In the genomic region with DNA sequence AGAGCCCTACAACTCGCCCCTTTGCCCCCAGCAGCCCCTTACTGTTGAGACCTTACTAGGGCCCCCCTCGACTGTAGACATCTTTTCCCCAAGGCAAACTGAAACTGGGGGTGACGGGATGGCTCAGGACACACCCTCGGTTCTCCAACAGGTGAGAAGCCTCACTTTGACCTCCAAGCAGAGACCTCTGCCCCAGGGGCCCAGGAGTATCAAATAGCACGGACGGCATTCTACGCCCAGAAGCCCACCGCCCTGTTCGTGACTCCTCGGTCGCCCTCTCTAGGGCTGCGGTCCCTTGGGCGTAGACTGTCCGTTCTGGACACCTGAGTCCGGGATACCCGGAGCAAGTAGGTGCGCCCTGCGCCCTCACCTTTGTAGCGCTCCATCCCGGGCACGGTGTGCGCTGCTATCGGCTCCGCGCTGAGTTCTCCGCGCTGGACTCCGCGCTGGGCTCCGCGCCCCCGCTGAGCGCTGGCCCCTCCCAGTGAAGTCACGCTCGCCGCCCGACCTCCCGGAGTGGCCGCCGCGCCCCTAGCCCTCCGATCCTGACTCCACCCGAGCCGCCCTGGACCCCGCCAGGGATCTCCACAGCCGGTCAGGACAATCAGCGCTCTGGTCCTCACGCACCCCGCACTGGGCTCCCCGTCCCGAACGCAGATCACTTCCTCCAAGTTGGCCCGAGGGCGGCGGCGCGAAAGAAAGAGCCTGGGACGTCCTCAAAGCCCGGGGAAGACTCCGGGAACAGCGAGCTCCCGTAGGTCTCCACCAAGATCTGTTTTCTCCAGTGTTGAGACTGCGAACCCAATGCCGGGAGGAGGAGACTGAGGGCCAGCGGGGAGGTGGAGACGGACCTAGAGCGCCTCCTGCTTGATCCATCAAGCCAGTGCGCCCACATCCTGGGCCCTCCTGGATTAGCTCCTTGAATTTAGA, we compare ENCODE assay signal across 7 mouse cellular contexts. TPM values are rescaled to one million over a fixed set of nuclear protein-coding genes. Genes with fewer than 3 reads are reported as not detected.
A peak's percentile ranks its signal among the peaks of the same experiment; 100 is the strongest.
DNase-seq lines count a peak whose midpoint lies in the region; ATAC-seq and TF ChIP-seq lines count a peak whose summit lies in the region.

A gene (minus strand): TSS at position 448 of the 930 bp plus-strand sequence.

- H3K4me1 ChIP-seq in forebrain, embryonic 11.5 days (replicated peaks; ENCODE audit: control insufficient read depth, insufficient read depth, low read length), result peaks cover 2% of the 10 kb centered on the region
- H3K4me1 ChIP-seq in lung, postnatal 0 days (ENCODE audit: insufficient read depth, low read depth, low read length), result peaks cover 5% of the 10 kb centered on the region; the same call in 1 of the 2 replicates
- H3K4me1 ChIP-seq in small intestine, adult 2 months (ENCODE audit: control insufficient read depth, insufficient read depth, insufficient read length, low read length), result peaks cover 3% of the 10 kb centered on the region; the same call in 1 of the 2 replicates

- CTCF ChIA-PET in Patski (lab: Charles Lee), result interaction anchor here (0.6 to 1.8 kb wide), 10 partner anchors 16 to 100 kb away, joined by 3 to 6 read pairs (median 3); no protein-coding TSS in a partner anchor

- no peak for TF ChIP-seq CTCF in Patski (IDR thresholded peaks at IDR 0.05)
- TF ChIP-seq CTCF in lung, postnatal 0 days (IDR thresholded peaks at IDR 0.05), result peak; percentile 73
- peak; percentile 58 for TF ChIP-seq CTCF in small intestine, adult 2 months (IDR thresholded peaks at IDR 0.05; ENCODE audit: extremely low read depth, insufficient read length, insufficient replicate concordance, low read depth, low read length)

- H3K9me3 ChIP-seq in forebrain, embryonic 11.5 days (ENCODE audit: control insufficient read depth, low read length), result no peaks in the 10 kb centered on the region
- no peaks in the 10 kb centered on the region for H3K9me3 ChIP-seq in lung, postnatal 0 days (ENCODE audit: low read length)

- intact Hi-C loops in heart, postnatal 10 days (cut with DNase I), result loop anchor here (1.0 kb wide), 1 partner anchor 89 kb away; no protein-coding TSS in a partner anchor

- no peak for DNase-seq in Patski (ENCODE audit: low read depth, low spot score)
- peak; percentile 16 to 20 for DNase-seq in adrenal gland, postnatal 4 days (ENCODE audit: low spot score in 2 of 2)
- DNase-seq in forebrain, embryonic 11.5 days (ENCODE audit: low spot score), result peak; percentile 65
- peak; percentile 70 to 77 for DNase-seq in heart, postnatal 10 days
- peak; percentile 84 to 89 for DNase-seq in kidney, postnatal 36 days
- DNase-seq in lung, postnatal 0 days (ENCODE audit: low spot score), result peak; percentile 81

- TF ChIP-seq EP300 in lung, postnatal 0 days (IDR thresholded peaks at IDR 0.05), result no peak

- H3K27ac ChIP-seq in forebrain, embryonic 11.5 days (ENCODE audit: low read depth, low read length), result no peak within 1 kb of the TSS
- peak within 1 kb of the TSS; percentile 51; the same call in 1 of the 2 replicates for H3K27ac ChIP-seq in lung, postnatal 0 days (ENCODE audit: low read length)
- no peak within 1 kb of the TSS for H3K27ac ChIP-seq in small intestine, adult 2 months (ENCODE audit: insufficient read depth, low read depth, low read length)

- WGBS in forebrain, embryonic 11.5 days, result 3% methylated on average over 68 of the region's 68 CpGs
- 2% methylated on average over 65 of the region's 68 CpGs for WGBS in lung, postnatal 0 days
- 2% methylated on average over 68 of the region's 68 CpGs for WGBS in small intestine, adult 2 months

- POLR2A ChIA-PET in Patski (lab: Charles Lee), result interaction anchor here (0.8 to 1.3 kb wide), 7 partner anchors 10 to 89 kb away, joined by 3 to 7 read pairs (median 4); no protein-coding TSS in a partner anchor

- peak; percentile 50 for ATAC-seq in Patski
- ATAC-seq in forebrain, embryonic 11.5 days (replicated peaks; ENCODE audit: low FRiP score), result peak; percentile 12; the same call in 1 of the 2 replicates
- peak; percentile 75 for ATAC-seq in lung, postnatal 0 days

- no peaks in the 10 kb centered on the region for H3K27me3 ChIP-seq in Patski
- H3K27me3 ChIP-seq in forebrain, embryonic 11.5 days (ENCODE audit: control insufficient read depth, insufficient read depth, low read length), result peaks cover 23% of the 10 kb centered on the region
- no peaks in the 10 kb centered on the region for H3K27me3 ChIP-seq in lung, postnatal 0 days (replicated peaks; ENCODE audit: insufficient read depth, low read length)
- H3K27me3 ChIP-seq in small intestine, adult 2 months (ENCODE audit: control insufficient read depth, insufficient read depth, low read length), result peaks cover 20% of the 10 kb centered on the region

- in situ Hi-C loops in Patski (cut with MboI; ENCODE audit: low pct_unique_long_range_greater_than_20kb), result loop anchor here (5.0 kb wide), 2 partner anchors 86 to 196 kb away; no protein-coding TSS in a partner anchor

- H3K4me2 ChIP-seq in forebrain, embryonic 11.5 days (ENCODE audit: low read depth, low read length, severe bottlenecking), result peak within 1 kb of the TSS; percentile 90
- H3K4me2 ChIP-seq in lung, postnatal 0 days (replicated peaks; ENCODE audit: low read depth, low read length), result peak within 1 kb of the TSS; percentile 92

- no peak for TF ChIP-seq POLR2A in small intestine, adult 2 months (IDR thresholded peaks at IDR 0.05; ENCODE audit: low read depth, low read length)

- H3K4me3 ChIP-seq in forebrain, embryonic 11.5 days (ENCODE audit: low read depth, low read length), result peak within 1 kb of the TSS; percentile 36
- H3K4me3 ChIP-seq in lung, postnatal 0 days (ENCODE audit: low read depth, low read length), result peak within 1 kb of the TSS; percentile 56
- peak within 1 kb of the TSS; percentile 64 for H3K4me3 ChIP-seq in small intestine, adult 2 months (ENCODE audit: low read depth, low read length)

- H3K9ac ChIP-seq in forebrain, embryonic 11.5 days (ENCODE audit: low read length), result peak within 1 kb of the TSS; percentile 38
- peak within 1 kb of the TSS; percentile 52 for H3K9ac ChIP-seq in lung, postnatal 0 days (replicated peaks; ENCODE audit: low read depth)

- H3K36me3 ChIP-seq in forebrain, embryonic 11.5 days (ENCODE audit: control insufficient read depth, insufficient read depth, low read length), result no peaks in the 10 kb centered on the region
- H3K36me3 ChIP-seq in lung, postnatal 0 days (ENCODE audit: insufficient read depth, low read length), result no peaks in the 10 kb centered on the region
- H3K36me3 ChIP-seq in small intestine, adult 2 months (ENCODE audit: control insufficient read depth, insufficient read depth, low read length), result no peaks in the 10 kb centered on the region

RNA-seq across cellular contexts. Expression of the gene that starts here (rescaled TPM):
- polyA plus RNA-seq in Patski (2021), result 132 TPM
- total RNA-seq in adrenal gland, postnatal 4 days (2021), result 10 to 100 TPM; 20.5 to 20.6 TPM
- 2.0 and 2.4 TPM in 2 replicates for polyA plus RNA-seq in forebrain, embryonic 11.5 days (2014; fragmentation: Nextera tagmentation; extraction: Ambion mirVana)
- 10 to 100 TPM; 11.0 to 13.4 TPM for total RNA-seq in heart, postnatal 10 days (2021)
- 15.5 and 18.8 TPM in 2 replicates for polyA plus RNA-seq in lung, postnatal 0 days (2015; fragmentation: Nextera tagmentation; extraction: Ambion mirVana)
- 2.3 and 2.6 TPM in 2 replicates for polyA plus RNA-seq in small intestine, adult 2 months (2012; rRNA removed)

Comparison
In these comparisons a context has a peak if more than half of its experiments do, and no peak if none do; other contexts are left out.
1. ATAC-seq: peak in every context shown above with its lines; median percentile 75 in lung, postnatal 0 days; 50 in Patski; 12 in forebrain, embryonic 11.5 days.